Mouse (Mus musculus) hindbrain, embryonic 16.5 days (tissue): Measurements from ENCODE around the gene Haus8. TPM values are rescaled to one million over a fixed set of nuclear protein-coding genes. Genes with fewer than 3 reads are reported as not detected.
"Not testable (repeated sequence)": the region's sequence is repeated elsewhere in the genome, so short reads cannot be mapped to it uniquely, and the experiment has no call there.

Experiments used
- ATAC-seq: fragments of 200-750 bp; cut with Nextera tagmentation; 2 replicates; pipeline ENCODE4 v1.8.0; 2017; ENCODE audit warnings: moderate TSS enrichment, moderate library complexity
- H3K27ac ChIP-seq: fragments of 300-500 bp; sonication (generic); 2 replicates; pipeline ENCODE4 v1.5.1; 2014; ENCODE audit warnings: low read depth, mild to moderate bottlenecking, control low read depth, low read length, moderate library complexity
- H3K27me3 ChIP-seq: fragments of 300-500 bp; sonication (generic); replicated peaks from 2 replicates; pipeline ENCODE4 v1.6.1; 2014; ENCODE audit warnings: low read length; ENCODE audit not compliant: control insufficient read depth, insufficient read depth
- H3K36me3 ChIP-seq: fragments of 300-500 bp; sonication (generic); 2 replicates; pipeline ENCODE4 v1.6.1; 2014; ENCODE audit warnings: mild to moderate bottlenecking, low read length, moderate library complexity, mixed read lengths; ENCODE audit not compliant: control insufficient read depth, insufficient read depth
- H3K4me1 ChIP-seq: fragments of 300-500 bp; sonication (generic); 2 replicates; pipeline ENCODE4 v1.6.1; 2014; ENCODE audit warnings: low read depth, low read length; ENCODE audit not compliant: control insufficient read depth, insufficient read depth
- H3K4me2 ChIP-seq: fragments of 300-500 bp; sonication (generic); 2 replicates; pipeline ENCODE4 v1.6.1; 2014; ENCODE audit warnings: mild to moderate bottlenecking, low read length, control low read depth, moderate library complexity
- H3K4me3 ChIP-seq: fragments of 300-500 bp; sonication (generic); 2 replicates; pipeline ENCODE4 v1.5.1; 2014; ENCODE audit warnings: mild to moderate bottlenecking, low read length, control low read depth, moderate library complexity
- H3K9ac ChIP-seq: fragments of 300-500 bp; sonication (generic); 2 replicates; pipeline ENCODE4 v1.6.1; 2014; ENCODE audit warnings: low read depth, mild to moderate bottlenecking, control low read depth, low read length, moderate library complexity
- H3K9me3 ChIP-seq: fragments of 300-500 bp; sonication (generic); 2 replicates; pipeline ENCODE4 v1.6.1; 2014; ENCODE audit warnings: mild to moderate bottlenecking, low read length, moderate library complexity; ENCODE audit not compliant: control insufficient read depth
- WGBS: fragments of 180-500 bp; shearing (Covaris S2); extraction: QIAGEN DNeasy Blood & Tissue Kit; methylation state at CpG from one replicate; pipeline ENCODE4 v1.1.7; 2014; 5-methylcytosine and 5-hydroxymethylcytosine counted together
- polyA plus RNA-seq: library from polyadenylated mRNA; unstranded; fragments of >200 nt; fragmentation: Nextera tagmentation; extraction: Ambion mirVana; gene quantifications from 2 replicates; pipeline ENCODE4 v1.2.1, GENCODE M21; 2015

The Haus8 gene
- polyA plus RNA-seq, 1 experiment from 2014 or later, result 72.5 TPM

GRCm38 (mm10) chr8:71290911-71291310 lies 18.2 kb upstream of the Haus8 start:
- Histone ChIP-seq H3K9ac (no peak overlapping the region), H3K9me3 (no peaks in the 10 kb centered on the region), H3K4me2 (no peak overlapping the region), H3K4me3 (no peak overlapping the region), H3K27me3 (no peaks in the 10 kb centered on the region), H3K36me3 (peaks cover 13% of the 10 kb centered on the region), H3K27ac (no peak overlapping the region), H3K4me1 (no peaks in the 10 kb centered on the region)
- WGBS, result 93% methylated on average over 10 of the region's 10 CpGs
- no peak for ATAC-seq

GRCm38 (mm10) chr8:71290211-71290610 lies 17.5 kb upstream of the Haus8 start:
- H3K4me2 ChIP-seq, result no peak overlapping the region
- H3K27ac ChIP-seq, result no peak overlapping the region
- H3K36me3 ChIP-seq, result peaks cover 13% of the 10 kb centered on the region
- no peak overlapping the region for H3K9ac ChIP-seq
- no peaks in the 10 kb centered on the region for H3K27me3 ChIP-seq
- no peaks in the 10 kb centered on the region for H3K4me1 ChIP-seq
- no peaks in the 10 kb centered on the region for H3K9me3 ChIP-seq
- WGBS, result 95% methylated on average over 21 of the region's 21 CpGs
- no peak overlapping the region for H3K4me3 ChIP-seq
- no peak for ATAC-seq

- Histone ChIP-seq H3K27me3 (no peaks in the 10 kb centered on the region), H3K27ac (no peak overlapping the region), H3K4me2 (no peak overlapping the region), H3K9ac (no peak overlapping the region), H3K4me3 (no peak overlapping the region), H3K4me1 (no peaks in the 10 kb centered on the region), H3K36me3 (peaks cover 13% of the 10 kb centered on the region), H3K9me3 (no peaks in the 10 kb centered on the region)
- ATAC-seq, result no peak
- WGBS, result 87% methylated on average over 7 of the region's 7 CpGs
Measured at GRCm38 (mm10) chr8:71289098-71289497, 16.4 kb upstream of the Haus8 start.

DNA sequence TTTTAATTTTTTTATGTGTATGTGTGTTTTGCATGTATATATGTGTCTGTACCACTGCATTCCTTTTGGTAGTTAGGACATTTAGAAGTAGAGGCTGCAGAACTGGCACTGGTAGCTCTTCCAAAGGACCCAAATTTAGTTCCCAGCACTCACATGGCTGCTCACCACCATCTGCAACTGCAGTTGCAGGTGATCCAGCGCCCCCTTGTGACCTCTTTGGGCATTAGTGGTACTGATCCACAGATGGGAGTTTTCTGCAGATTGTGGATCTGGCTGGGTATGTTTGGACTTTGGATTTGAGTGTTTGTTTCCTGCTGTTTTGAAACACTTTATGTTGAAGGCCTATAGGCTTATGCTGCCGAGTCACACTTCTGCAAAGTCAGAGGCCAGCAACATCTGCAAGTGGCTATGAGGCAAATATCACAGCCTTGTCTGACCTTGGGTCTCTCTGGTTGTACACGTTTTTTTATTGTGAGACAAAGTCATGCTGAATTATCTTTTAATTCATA lies 15.8 kb upstream of the Haus8 start:
- Histone ChIP-seq H3K4me1 (no peaks in the 10 kb centered on the region), H3K27ac (no peak overlapping the region), H3K27me3 (no peaks in the 10 kb centered on the region), H3K9me3 (no peaks in the 10 kb centered on the region), H3K36me3 (peaks cover 13% of the 10 kb centered on the region), H3K9ac (no peak overlapping the region), H3K4me2 (no peak overlapping the region), H3K4me3 (no peak overlapping the region)
- no peak for ATAC-seq
- WGBS, result 50% methylated on average over 3 of the region's 3 CpGs

- 89% methylated on average over 2 of the region's 2 CpGs for WGBS
- ATAC-seq, H3K4me2 ChIP-seq, H3K27ac ChIP-seq, H3K36me3 ChIP-seq, H3K9ac ChIP-seq, H3K9me3 ChIP-seq, H3K4me3 ChIP-seq, H3K4me1 ChIP-seq, H3K27me3 ChIP-seq: not testable (repeated sequence)
Measured at GRCm38 (mm10) chr8:71286223-71286622, 13.5 kb upstream of the Haus8 start.

GRCm38 (mm10) chr8:71282621-71283020 lies 9.9 kb upstream of the Haus8 start:
- Histone ChIP-seq H3K27ac (no peak overlapping the region), H3K4me3 (no peak overlapping the region), H3K4me2 (no peak overlapping the region), H3K9me3 (no peaks in the 10 kb centered on the region), H3K4me1 (no peaks in the 10 kb centered on the region), H3K9ac (no peak overlapping the region), H3K27me3 (no peaks in the 10 kb centered on the region), H3K36me3 (no peaks in the 10 kb centered on the region)
- WGBS, result 88% methylated on average over 5 of the region's 5 CpGs
- no peak for ATAC-seq

- not testable (repeated sequence) for H3K9ac ChIP-seq, H3K9me3 ChIP-seq, H3K4me2 ChIP-seq, H3K36me3 ChIP-seq, H3K27me3 ChIP-seq, H3K27ac ChIP-seq, H3K4me1 ChIP-seq, H3K4me3 ChIP-seq, ATAC-seq
- WGBS, result 79% methylated on average over 1 of the region's 1 CpGs
Measured at GRCm38 (mm10) chr8:71281731-71282130, 9.0 kb upstream of the Haus8 start.

DNA sequence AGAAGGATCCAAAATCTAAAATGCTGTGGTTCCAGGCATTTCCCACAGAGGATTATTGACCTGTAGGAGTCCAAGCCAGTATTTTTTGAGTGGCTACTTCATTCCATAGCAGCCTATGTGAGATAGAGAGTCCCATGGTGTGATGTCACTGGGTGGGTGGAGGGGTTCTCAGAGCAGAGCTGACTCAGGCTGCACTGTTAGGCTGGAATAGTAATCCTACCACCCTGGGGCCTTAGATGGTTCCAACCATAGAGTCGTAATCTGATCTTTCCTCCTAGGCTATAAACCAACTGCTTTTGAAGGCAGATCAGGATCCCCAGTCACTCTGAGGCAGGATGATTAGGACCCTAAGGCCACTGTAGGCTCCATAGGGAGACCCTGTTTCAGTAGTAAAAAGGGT lies 6.7 kb upstream of the Haus8 start:
- 96% methylated on average over 1 of the region's 1 CpGs for WGBS
- H3K4me1 ChIP-seq, H3K9me3 ChIP-seq, H3K9ac ChIP-seq, H3K27me3 ChIP-seq, H3K4me2 ChIP-seq, H3K36me3 ChIP-seq, H3K27ac ChIP-seq, H3K4me3 ChIP-seq, ATAC-seq: not testable (repeated sequence)

DNA sequence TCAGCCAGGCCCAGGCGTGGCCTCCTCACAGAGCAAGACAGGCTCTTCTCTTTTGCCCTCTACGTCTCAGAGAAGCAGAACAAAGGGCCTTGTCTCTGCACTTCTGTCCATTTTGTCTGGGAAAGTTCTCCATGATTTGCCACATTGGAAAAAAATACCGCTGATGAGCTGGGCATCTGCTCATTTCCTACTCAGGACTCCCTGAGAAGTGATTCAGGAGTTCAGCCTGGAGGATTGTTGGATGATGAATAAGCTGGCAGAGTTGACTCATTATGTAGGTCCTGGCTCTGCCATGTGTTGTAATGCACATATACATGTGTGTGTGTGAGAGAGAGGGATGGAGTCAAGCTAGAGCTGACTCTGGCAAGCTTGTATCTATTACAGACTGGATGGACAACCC lies 3.4 kb upstream of the Haus8 start:
- Histone ChIP-seq H3K4me2 (no peak overlapping the region), H3K27me3 (no peaks in the 10 kb centered on the region), H3K9me3 (no peaks in the 10 kb centered on the region), H3K4me1 (peaks cover 21% of the 10 kb centered on the region), H3K36me3 (no peaks in the 10 kb centered on the region), H3K27ac (no peak overlapping the region), H3K4me3 (no peak overlapping the region), H3K9ac (no peak overlapping the region)
- WGBS, result 83% methylated on average over 3 of the region's 3 CpGs
- ATAC-seq, result no peak

GRCm38 (mm10) chr8:71274478-71274877 lies 1.7 kb upstream of the Haus8 start:
- Histone ChIP-seq H3K9me3 (no peaks in the 10 kb centered on the region), H3K9ac (no peak overlapping the region), H3K27ac (no peak overlapping the region), H3K4me2 (no peak overlapping the region), H3K4me3 (no peak overlapping the region), H3K36me3 (no peaks in the 10 kb centered on the region), H3K4me1 (peaks cover 21% of the 10 kb centered on the region), H3K27me3 (no peaks in the 10 kb centered on the region)
- ATAC-seq, result no peak
